Comparison of ENCODE assay signal across 8 mouse cellular contexts in genomic region chr7:121035161-121035721, GRCm38 (mm10). TPM values are rescaled to one million over a fixed set of nuclear protein-coding genes. Genes with fewer than 3 reads are reported as not detected.
DNase-seq lines count a peak whose midpoint lies in the region; ATAC-seq lines count a peak whose summit lies in the region.

No protein-coding gene starts in this region.

- ATAC-seq in embryonic facial prominence, embryonic 12.5 days (ENCODE audit: insufficient number of reproducible peaks, insufficient read depth, low FRiP score, low TSS enrichment) = no peak
- peak; percentile 11 for ATAC-seq in heart, embryonic 15.5 days (replicated peaks; ENCODE audit: insufficient number of reproducible peaks, insufficient read depth, low FRiP score, low read depth)
- 0 out of 2 replicates have a peak, but pooled peaks have one; percentile 1 for ATAC-seq in megakaryocyte-erythroid progenitor cell, adult 5-6 weeks (replicated peaks; ENCODE audit: low FRiP score, low TSS enrichment, poor library complexity, severe bottlenecking)

- peak overlapping the region; percentile 99 for H3K9ac ChIP-seq in embryonic facial prominence, embryonic 12.5 days
- H3K9ac ChIP-seq in heart, embryonic 15.5 days = peak overlapping the region; percentile 98

- H3K27ac ChIP-seq in embryonic facial prominence, embryonic 12.5 days = peak overlapping the region; percentile 99
- peak overlapping the region; percentile 96 for H3K27ac ChIP-seq in heart, embryonic 15.5 days

- DNase-seq in ovary, postnatal 10 days (ENCODE audit: low spot score) = peak; percentile 24
- no peak for DNase-seq in ovary, postnatal 36 days (ENCODE audit: low spot score)
- peak; percentile 51 for DNase-seq in R1 (ENCODE audit: low read depth, low spot score)
- DNase-seq in layer of hippocampus, postnatal 14 days (ENCODE audit: low spot score in 2 of 2) = peak; percentile 15 to 21
- peak; percentile 29 for DNase-seq in testis, postnatal 14 days (ENCODE audit: low spot score)

- WGBS in embryonic facial prominence, embryonic 12.5 days = under 1% methylated on average over 24 of the region's 24 CpGs
- under 1% methylated on average over 24 of the region's 24 CpGs for WGBS in heart, embryonic 15.5 days

- peaks cover 16% of the 10 kb centered on the region for H3K4me1 ChIP-seq in embryonic facial prominence, embryonic 12.5 days
- peaks cover 19% of the 10 kb centered on the region for H3K4me1 ChIP-seq in heart, embryonic 15.5 days (replicated peaks)

- no peaks in the 10 kb centered on the region for H3K9me3 ChIP-seq in embryonic facial prominence, embryonic 12.5 days
- H3K9me3 ChIP-seq in heart, embryonic 15.5 days (replicated peaks) = no peaks in the 10 kb centered on the region

- 0 out of 2 replicates have a peak, but pooled peaks cover 3% of the 10 kb centered on the region for H3K27me3 ChIP-seq in embryonic facial prominence, embryonic 12.5 days
- peaks cover 18% of the 10 kb centered on the region for H3K27me3 ChIP-seq in heart, embryonic 15.5 days

- H3K4me3 ChIP-seq in embryonic facial prominence, embryonic 12.5 days = peak overlapping the region; percentile 87
- H3K4me3 ChIP-seq in heart, embryonic 15.5 days = peak overlapping the region; percentile 98

- peak overlapping the region; percentile 74 for H3K4me2 ChIP-seq in embryonic facial prominence, embryonic 12.5 days (replicated peaks)
- peak overlapping the region; percentile 70 for H3K4me2 ChIP-seq in heart, embryonic 15.5 days

- no peaks in the 10 kb centered on the region for H3K36me3 ChIP-seq in embryonic facial prominence, embryonic 12.5 days
- no peaks in the 10 kb centered on the region for H3K36me3 ChIP-seq in heart, embryonic 15.5 days

RNA-seq across cellular contexts. Expression of gene Mettl9, which starts 1.0 kb away (rescaled TPM):
- 211 and 228 TPM in 2 replicates for polyA plus RNA-seq in embryonic facial prominence, embryonic 12.5 days (2016; fragmentation: Nextera tagmentation; extraction: Ambion mirVana)
- polyA plus RNA-seq in heart, embryonic 15.5 days (2015; fragmentation: Nextera tagmentation; extraction: Ambion mirVana) = 87.4 and 92.5 TPM in 2 replicates
- 10 to 100 TPM; 70.7 to 74.3 TPM for total RNA-seq in layer of hippocampus, postnatal 14 days (2021)
- total RNA-seq in megakaryocyte-erythroid progenitor cell, adult 5-6 weeks (2014; fragmentation: Nextera tagmentation) = 45.9 and 68.5 TPM in 2 replicates
- 73.7 and 91.7 TPM in 2 replicates for total RNA-seq in megakaryocyte-erythroid progenitor cell, adult 5-6 weeks (2017)

RNA-seq across cellular contexts. Expression of gene Igsf6, which starts 39.1 kb away (rescaled TPM):
- 1.1 and 1.2 TPM in 2 replicates for polyA plus RNA-seq in embryonic facial prominence, embryonic 12.5 days (2016; fragmentation: Nextera tagmentation; extraction: Ambion mirVana)
- polyA plus RNA-seq in heart, embryonic 15.5 days (2015; fragmentation: Nextera tagmentation; extraction: Ambion mirVana) = 1.2 and 2.5 TPM in 2 replicates
- total RNA-seq in layer of hippocampus, postnatal 14 days (2021) = under 1 TPM in 1 of 2 experiments, not detected in 1; 0.35 TPM
- total RNA-seq in megakaryocyte-erythroid progenitor cell, adult 5-6 weeks (2014; fragmentation: Nextera tagmentation) = 8.0 TPM in 1 of 2 replicates, not detected in the other
- total RNA-seq in megakaryocyte-erythroid progenitor cell, adult 5-6 weeks (2017) = 1.3 and 3.7 TPM in 2 replicates

RNA-seq across cellular contexts. Expression of gene Otoa, which starts 46.2 kb away (rescaled TPM):
- polyA plus RNA-seq in embryonic facial prominence, embryonic 12.5 days (2016; fragmentation: Nextera tagmentation; extraction: Ambion mirVana) = 0.23 and 0.38 TPM in 2 replicates
- 0.19 and 0.38 TPM in 2 replicates for polyA plus RNA-seq in heart, embryonic 15.5 days (2015; fragmentation: Nextera tagmentation; extraction: Ambion mirVana)
- total RNA-seq in layer of hippocampus, postnatal 14 days (2021) = 1 to 10 TPM; 1.2 to 2.8 TPM
- 0.17 and 0.42 TPM in 2 replicates for total RNA-seq in megakaryocyte-erythroid progenitor cell, adult 5-6 weeks (2014; fragmentation: Nextera tagmentation)
- 0.34 TPM in 1 of 2 replicates, not detected in the other for total RNA-seq in megakaryocyte-erythroid progenitor cell, adult 5-6 weeks (2017)

RNA-seq across cellular contexts. Expression of gene Mfsd13b, which starts 52.9 kb away (rescaled TPM):
- polyA plus RNA-seq in embryonic facial prominence, embryonic 12.5 days (2016; fragmentation: Nextera tagmentation; extraction: Ambion mirVana) = 0.45 TPM in 1 of 2 replicates, not detected in the other
- 0.09 TPM in 1 of 2 replicates, not detected in the other for polyA plus RNA-seq in heart, embryonic 15.5 days (2015; fragmentation: Nextera tagmentation; extraction: Ambion mirVana)
- total RNA-seq in layer of hippocampus, postnatal 14 days (2021) = under 1 TPM; 0.60 to 0.72 TPM
- 0.33 TPM in 1 of 2 replicates, not detected in the other for total RNA-seq in megakaryocyte-erythroid progenitor cell, adult 5-6 weeks (2014; fragmentation: Nextera tagmentation)
- not detected in 2 replicates for total RNA-seq in megakaryocyte-erythroid progenitor cell, adult 5-6 weeks (2017)

RNA-seq across cellular contexts. Expression of gene Cdr2, which starts 53.1 kb away (rescaled TPM):
- polyA plus RNA-seq in embryonic facial prominence, embryonic 12.5 days (2016; fragmentation: Nextera tagmentation; extraction: Ambion mirVana) = 13.8 and 14.3 TPM in 2 replicates
- polyA plus RNA-seq in heart, embryonic 15.5 days (2015; fragmentation: Nextera tagmentation; extraction: Ambion mirVana) = 13.2 and 14.8 TPM in 2 replicates
- 1 to 10 TPM; 3.8 to 4.3 TPM for total RNA-seq in layer of hippocampus, postnatal 14 days (2021)
- 32.2 and 39.0 TPM in 2 replicates for total RNA-seq in megakaryocyte-erythroid progenitor cell, adult 5-6 weeks (2014; fragmentation: Nextera tagmentation)
- total RNA-seq in megakaryocyte-erythroid progenitor cell, adult 5-6 weeks (2017) = 42.9 and 61.6 TPM in 2 replicates
